Mouse (Mus musculus): ENCODE measurements at regions not wholly inside any gene's neighbourhood (a gene's known extent, or its start where the extent isn't known, plus 50 kb on each side); places are given as distances from the start of the nearest gene placed in this dataset.

- no peak overlapping the region for H3K27ac ChIP-seq
- no peak overlapping the region for H3K9ac ChIP-seq
- no peaks in the 10 kb centered on the region for H3K36me3 ChIP-seq
- no peak for ATAC-seq (ENCODE audit: insufficient number of reproducible peaks, insufficient read depth, low FRiP score, low TSS enrichment)
- no peak overlapping the region for H3K4me2 ChIP-seq (replicated peaks)
- WGBS, result 91% methylated on average over 14 of the region's 14 CpGs
- H3K9me3 ChIP-seq, result no peaks in the 10 kb centered on the region
- no peak overlapping the region for H3K4me3 ChIP-seq
- no peaks in the 10 kb centered on the region for H3K4me1 ChIP-seq
- H3K27me3 ChIP-seq, result no peaks in the 10 kb centered on the region
Measured at GRCm38 (mm10) chr1:88907766-88908463, 162.3 kb upstream of the Sh3bp4 start.

- Histone ChIP-seq H3K4me2 (replicated peaks) (no peak overlapping the region), H3K27me3 (no peaks in the 10 kb centered on the region), H3K27ac (no peak overlapping the region), H3K4me3 (no peak overlapping the region), H3K9ac (no peak overlapping the region), H3K9me3 (no peaks in the 10 kb centered on the region), H3K4me1 (no peaks in the 10 kb centered on the region), H3K36me3 (no peaks in the 10 kb centered on the region)
- no peak for ATAC-seq (ENCODE audit: insufficient number of reproducible peaks, insufficient read depth, low FRiP score, low TSS enrichment)
- WGBS, result 71% methylated on average over 8 of the region's 8 CpGs
Measured at GRCm38 (mm10) chr1:88908683-88909082, 161.5 kb upstream of the Sh3bp4 start.

DNA sequence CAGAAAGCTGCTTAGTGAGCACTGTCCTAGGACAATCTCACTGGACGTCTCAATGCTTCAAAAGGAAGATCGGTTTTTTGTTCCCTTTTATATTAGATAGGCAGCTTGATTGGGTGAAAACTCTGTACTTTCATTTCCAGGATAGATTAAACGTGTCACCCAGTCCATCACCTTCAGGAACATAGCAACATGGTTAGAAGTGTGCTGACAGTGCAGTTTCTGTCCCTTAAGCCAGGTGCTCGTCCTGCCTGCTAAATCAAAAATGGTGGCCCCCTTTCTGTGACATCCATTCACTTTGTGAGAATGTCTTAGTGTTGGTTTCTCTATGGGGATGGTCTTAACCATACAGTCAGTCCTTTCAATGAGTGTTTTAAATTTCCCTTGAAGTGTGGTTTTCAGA lies 160.9 kb upstream of the Sh3bp4 start:
- no peak overlapping the region for H3K4me3 ChIP-seq
- no peak overlapping the region for H3K9ac ChIP-seq
- no peaks in the 10 kb centered on the region for H3K27me3 ChIP-seq
- peaks cover 5% of the 10 kb centered on the region; the same call in 1 of the 2 replicates for H3K9me3 ChIP-seq
- H3K4me2 ChIP-seq (replicated peaks), result no peak overlapping the region
- ATAC-seq (ENCODE audit: insufficient number of reproducible peaks, insufficient read depth, low FRiP score, low TSS enrichment), result no peak
- H3K36me3 ChIP-seq, result no peaks in the 10 kb centered on the region
- 84% methylated on average over 4 of the region's 4 CpGs for WGBS
- no peaks in the 10 kb centered on the region for H3K4me1 ChIP-seq
- H3K27ac ChIP-seq, result no peak overlapping the region

- no peak overlapping the region for H3K4me2 ChIP-seq (replicated peaks)
- no peak overlapping the region for H3K9ac ChIP-seq
- H3K27ac ChIP-seq, result no peak overlapping the region
- no peaks in the 10 kb centered on the region for H3K4me1 ChIP-seq
- ATAC-seq (ENCODE audit: insufficient number of reproducible peaks, insufficient read depth, low FRiP score, low TSS enrichment), result no peak
- no peaks in the 10 kb centered on the region for H3K27me3 ChIP-seq
- H3K4me3 ChIP-seq, result no peak overlapping the region
- H3K9me3 ChIP-seq, result peaks cover 6% of the 10 kb centered on the region; the same call in 1 of the 2 replicates
- WGBS, result 75% methylated on average over 6 of the region's 6 CpGs
- no peaks in the 10 kb centered on the region for H3K36me3 ChIP-seq
Measured at GRCm38 (mm10) chr1:88909864-88910573, 160.2 kb upstream of the Sh3bp4 start.

DNA sequence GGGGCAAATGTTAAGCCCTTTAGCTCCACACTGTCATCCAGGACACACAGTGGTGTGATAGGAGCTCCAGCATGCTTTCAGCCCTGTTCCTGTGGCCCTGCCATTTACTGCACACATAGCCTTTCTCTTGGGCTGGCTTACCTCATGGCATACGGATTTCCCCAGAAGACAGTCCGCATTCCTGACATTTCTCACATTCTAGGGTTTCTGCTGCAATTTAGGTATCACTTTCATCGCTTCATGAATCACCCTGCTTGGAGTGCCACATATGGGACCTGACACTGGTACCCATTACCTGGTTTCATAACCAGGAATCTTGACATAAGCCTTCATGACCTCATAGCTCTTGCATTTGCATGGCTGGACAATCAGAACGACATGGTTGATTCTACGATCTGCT lies 158.5 kb upstream of the Sh3bp4 start:
- peaks cover 6% of the 10 kb centered on the region; the same call in 1 of the 2 replicates for H3K9me3 ChIP-seq
- 63% methylated on average over 5 of the region's 5 CpGs for WGBS
- no peaks in the 10 kb centered on the region for H3K36me3 ChIP-seq
- no peak overlapping the region for H3K9ac ChIP-seq
- H3K27ac ChIP-seq, result no peak overlapping the region
- ATAC-seq (ENCODE audit: insufficient number of reproducible peaks, insufficient read depth, low FRiP score, low TSS enrichment), result no peak
- no peak overlapping the region for H3K4me3 ChIP-seq
- no peaks in the 10 kb centered on the region for H3K27me3 ChIP-seq
- H3K4me2 ChIP-seq (replicated peaks), result no peak overlapping the region
- no peaks in the 10 kb centered on the region for H3K4me1 ChIP-seq

DNA sequence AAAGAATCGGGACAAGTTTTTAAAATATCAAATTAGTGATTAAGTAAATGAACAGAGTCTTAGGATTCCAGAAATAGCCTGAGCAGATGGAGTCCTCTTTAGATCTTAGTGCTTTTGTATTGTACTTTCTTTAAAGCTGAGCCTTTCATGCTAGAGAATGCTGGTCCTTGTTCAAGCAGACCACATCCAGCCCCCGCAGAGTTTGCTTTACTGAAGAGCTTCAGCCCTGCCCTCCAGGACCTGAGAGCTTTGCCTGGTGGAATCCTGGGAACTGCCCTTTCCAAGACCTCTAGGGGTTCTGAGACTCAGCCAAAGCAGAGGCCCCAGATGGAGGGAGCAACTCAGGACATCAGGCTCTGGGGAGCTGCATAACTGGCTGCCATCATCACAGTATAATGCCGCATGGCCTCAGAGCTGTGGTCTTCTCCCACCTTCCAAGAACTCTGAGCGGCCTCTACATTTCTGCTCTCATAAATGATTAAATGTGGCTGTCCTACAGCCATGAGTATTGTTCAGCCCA lies 153.6 kb upstream of the Sh3bp4 start:
- Histone ChIP-seq H3K36me3 (no peaks in the 10 kb centered on the region), H3K4me1 (no peaks in the 10 kb centered on the region), H3K9me3 (peaks cover 6% of the 10 kb centered on the region; the same call in 1 of the 2 replicates), H3K4me2 (replicated peaks) (no peak overlapping the region), H3K4me3 (no peak overlapping the region), H3K27me3 (no peaks in the 10 kb centered on the region), H3K9ac (no peak overlapping the region), H3K27ac (no peak overlapping the region)
- no peak for ATAC-seq (ENCODE audit: insufficient number of reproducible peaks, insufficient read depth, low FRiP score, low TSS enrichment)
- 82% methylated on average over 4 of the region's 4 CpGs for WGBS

GRCm38 (mm10) chr1:88921401-88921800 lies 148.8 kb upstream of the Sh3bp4 start:
- 0 out of 2 replicates have a peak, but pooled peaks cover 2% of the 10 kb centered on the region for H3K4me1 ChIP-seq
- H3K27me3 ChIP-seq, result no peaks in the 10 kb centered on the region
- no peak overlapping the region for H3K9ac ChIP-seq
- H3K9me3 ChIP-seq, result no peaks in the 10 kb centered on the region
- no peak overlapping the region for H3K27ac ChIP-seq
- 60% methylated on average over 2 of the region's 2 CpGs for WGBS
- H3K4me2 ChIP-seq (replicated peaks), result no peak overlapping the region
- H3K4me3 ChIP-seq, result no peak overlapping the region
- no peaks in the 10 kb centered on the region for H3K36me3 ChIP-seq
- no peak for ATAC-seq (ENCODE audit: insufficient number of reproducible peaks, insufficient read depth, low FRiP score, low TSS enrichment)

- Histone ChIP-seq H3K4me3 (no peak overlapping the region), H3K9ac (no peak overlapping the region), H3K4me2 (replicated peaks) (no peak overlapping the region), H3K27me3 (no peaks in the 10 kb centered on the region), H3K36me3 (no peaks in the 10 kb centered on the region), H3K27ac (no peak overlapping the region), H3K4me1 (0 out of 2 replicates have a peak, but pooled peaks cover 2% of the 10 kb centered on the region), H3K9me3 (no peaks in the 10 kb centered on the region)
- ATAC-seq (ENCODE audit: insufficient number of reproducible peaks, insufficient read depth, low FRiP score, low TSS enrichment), result peak; percentile 76; the same call in 1 of the 2 replicates
- WGBS, result 70% methylated on average over 7 of the region's 7 CpGs
Measured at GRCm38 (mm10) chr1:88923791-88924581, 146.2 kb upstream of the Sh3bp4 start.

- Histone ChIP-seq H3K36me3 (no peaks in the 10 kb centered on the region), H3K4me1 (0 out of 2 replicates have a peak, but pooled peaks cover 6% of the 10 kb centered on the region), H3K9me3 (no peaks in the 10 kb centered on the region; the same call in 1 of the 2 replicates), H3K4me2 (replicated peaks) (no peak overlapping the region), H3K9ac (no peak overlapping the region), H3K27me3 (no peaks in the 10 kb centered on the region), H3K4me3 (no peak overlapping the region), H3K27ac (no peak overlapping the region)
- 90% methylated on average over 1 of the region's 1 CpGs for WGBS
- ATAC-seq (ENCODE audit: insufficient number of reproducible peaks, insufficient read depth, low FRiP score, low TSS enrichment), result no peak
Measured at GRCm38 (mm10) chr1:88935191-88935590, 135.0 kb upstream of the Sh3bp4 start.

- Histone ChIP-seq H3K27ac (no peak overlapping the region), H3K9ac (no peak overlapping the region), H3K36me3 (no peaks in the 10 kb centered on the region), H3K4me1 (0 out of 2 replicates have a peak, but pooled peaks cover 6% of the 10 kb centered on the region), H3K9me3 (no peaks in the 10 kb centered on the region; the same call in 1 of the 2 replicates), H3K27me3 (no peaks in the 10 kb centered on the region), H3K4me3 (no peak overlapping the region), H3K4me2 (replicated peaks) (no peak overlapping the region)
- ATAC-seq (ENCODE audit: insufficient number of reproducible peaks, insufficient read depth, low FRiP score, low TSS enrichment), result no peak
- 71% methylated on average over 3 of the region's 3 CpGs for WGBS
Measured at GRCm38 (mm10) chr1:88935779-88936178, 134.4 kb upstream of the Sh3bp4 start.

- no peak for ATAC-seq (ENCODE audit: insufficient number of reproducible peaks, insufficient read depth, low FRiP score, low TSS enrichment)
- Histone ChIP-seq H3K36me3 (no peaks in the 10 kb centered on the region), H3K9me3 (no peaks in the 10 kb centered on the region; the same call in 1 of the 2 replicates), H3K27ac (no peak overlapping the region), H3K4me1 (0 out of 2 replicates have a peak, but pooled peaks cover 6% of the 10 kb centered on the region), H3K9ac (no peak overlapping the region), H3K4me3 (no peak overlapping the region), H3K4me2 (replicated peaks) (no peak overlapping the region), H3K27me3 (no peaks in the 10 kb centered on the region)
- 50% methylated on average over 1 of the region's 1 CpGs for WGBS
Measured at GRCm38 (mm10) chr1:88937327-88937726, 132.9 kb upstream of the Sh3bp4 start.

All from embryonic facial prominence, embryonic 12.5 days (tissue).